Mouse (Mus musculus): Measurements from ENCODE around the gene Ankle2.

Ankle2 gene

DNA sequence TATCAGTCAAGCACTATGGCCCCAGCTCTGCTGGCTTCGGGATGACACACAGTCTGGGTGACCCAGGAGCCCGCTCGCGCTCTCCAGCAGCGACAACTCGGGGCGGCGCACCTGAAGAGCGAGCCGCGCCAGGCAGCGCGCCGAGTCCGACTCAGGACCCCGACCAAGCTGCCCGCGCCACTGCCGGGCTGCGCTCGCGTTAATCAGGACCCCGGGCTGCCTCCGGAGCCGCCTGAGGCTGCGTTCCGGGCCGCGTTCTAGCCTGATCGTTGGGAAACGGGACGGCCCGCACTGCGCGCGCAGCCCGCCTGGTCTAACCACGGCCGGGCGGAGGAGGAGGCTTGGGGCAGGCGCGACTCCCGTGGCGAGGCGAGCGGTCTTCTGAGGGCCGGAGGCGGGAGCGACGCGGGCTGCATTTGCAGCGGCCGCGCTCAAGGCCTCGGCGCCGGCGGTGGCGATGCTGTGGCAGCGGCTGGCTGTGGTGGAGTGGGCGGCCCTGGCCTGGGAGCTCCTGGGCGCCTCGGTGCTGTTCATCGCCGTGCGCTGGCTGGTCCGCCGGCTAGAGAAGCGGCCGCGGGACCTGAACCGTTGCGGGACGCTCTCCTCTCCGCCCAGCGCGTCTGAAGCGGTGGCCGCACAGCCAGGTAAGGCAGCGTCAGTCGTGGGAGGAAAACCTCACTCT lies at the start of gene Ankle2:
Gene Ankle2 (plus strand): TSS at position 225 of the 682 bp plus-strand sequence.
- DNase-seq (ENCODE audit: low read depth, low spot score): peak; percentile 98

DNA sequence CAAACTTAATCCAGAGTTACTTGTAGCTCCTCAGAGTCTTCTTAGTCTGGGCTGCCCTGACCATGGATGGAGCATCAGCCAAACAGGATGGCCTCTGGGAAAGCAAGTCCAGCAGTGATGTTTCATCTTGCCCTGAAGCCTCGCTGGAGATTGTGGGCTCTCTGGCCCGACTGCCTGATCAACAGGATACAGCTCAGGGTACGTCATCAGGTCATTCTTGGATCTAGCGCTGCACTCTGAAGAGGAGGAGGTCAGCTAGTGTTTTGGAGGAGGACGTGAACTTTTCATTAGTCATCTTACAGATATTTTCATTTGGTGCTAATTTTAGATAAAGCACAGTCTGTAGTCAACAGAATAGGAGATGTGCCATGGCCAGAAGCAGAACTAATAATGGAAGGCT lies 49.1 kb upstream of the Ankle2 start:
- DNase-seq (ENCODE audit: low read depth, low spot score): no peak

DNA sequence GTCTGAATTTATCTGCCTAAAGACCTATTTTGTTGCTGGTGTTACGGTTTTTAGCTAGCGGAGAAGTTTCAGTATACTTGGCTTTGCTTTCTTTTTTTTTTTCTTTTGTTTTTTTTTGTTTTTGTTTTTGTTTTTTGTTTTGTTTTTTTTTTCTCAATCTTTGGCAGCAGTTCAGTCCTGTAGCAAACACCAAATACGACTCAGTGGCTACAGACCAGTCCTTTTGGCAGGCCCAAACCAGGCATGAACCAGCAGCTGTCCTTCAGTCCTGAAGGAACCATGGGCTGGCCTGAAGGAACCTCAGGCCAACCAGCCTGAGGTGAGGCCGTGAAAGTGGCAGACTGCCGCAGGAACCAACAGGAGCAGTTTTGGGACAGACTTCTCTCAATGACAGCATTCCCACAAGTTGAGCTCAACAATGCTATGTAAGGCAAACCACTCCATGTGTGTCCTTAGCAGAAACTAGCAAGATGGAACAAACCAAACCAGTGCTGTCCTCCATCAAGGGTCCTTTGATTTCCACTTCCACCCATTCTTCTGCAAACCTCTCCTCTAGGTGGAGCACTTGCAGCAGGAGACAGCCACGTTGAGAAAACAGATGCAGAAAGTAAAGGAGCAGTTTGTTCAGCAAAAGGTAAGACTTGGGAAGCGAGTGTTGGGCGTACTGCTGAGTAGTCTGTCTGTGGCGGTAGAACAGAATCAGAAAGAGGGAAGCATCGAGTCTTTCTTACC lies 27.5 kb upstream of the Ankle2 start:
- DNase-seq (ENCODE audit: low read depth, low spot score): peak; percentile 13

GRCm38 (mm10) chr5:110204777-110205176 lies 26.0 kb upstream of the Ankle2 start:
- DNase-seq (ENCODE audit: low read depth, low spot score): peak; percentile 27

DNA sequence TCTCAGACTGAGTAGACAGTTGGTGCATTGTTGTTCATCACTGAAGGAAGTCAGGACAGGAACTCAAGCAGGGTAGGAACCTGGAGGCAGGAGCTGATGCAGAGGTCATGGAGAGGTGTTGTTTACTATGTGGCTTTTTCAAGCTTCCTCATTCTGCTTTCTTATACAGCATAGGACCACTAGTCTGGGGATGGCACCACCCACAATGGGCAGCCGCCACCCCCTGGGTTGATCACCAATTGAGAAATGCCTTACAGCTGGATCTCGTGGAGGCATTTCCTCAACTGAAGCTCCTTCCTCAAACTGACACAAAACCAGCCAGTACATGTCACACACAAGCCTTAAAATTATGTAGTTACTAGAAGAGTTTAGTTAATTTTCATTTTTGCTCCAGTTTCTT lies 19.5 kb upstream of the Ankle2 start:
- no peak for DNase-seq (ENCODE audit: low read depth, low spot score)

DNA sequence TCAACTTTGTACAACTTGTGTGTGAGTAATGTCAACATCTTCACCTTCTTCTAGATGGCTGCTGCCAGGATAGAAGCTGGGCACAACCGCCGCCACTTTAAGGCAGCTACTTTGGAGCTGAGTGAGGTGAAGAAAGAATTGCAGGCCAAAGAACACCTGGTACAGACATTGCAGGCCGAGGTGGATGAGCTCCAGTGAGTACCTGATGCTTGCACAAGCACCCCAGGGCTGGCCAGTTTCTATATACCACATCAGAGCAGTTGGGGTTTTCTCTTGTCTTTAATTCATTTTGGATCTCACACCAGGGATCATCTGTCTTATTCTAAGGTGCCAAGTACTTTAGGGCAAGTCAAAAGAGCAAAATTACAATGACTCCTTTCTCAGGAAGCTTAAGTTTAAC lies 14.0 kb upstream of the Ankle2 start:
- no peak for DNase-seq (ENCODE audit: low read depth, low spot score)

GRCm38 (mm10) chr5:110220331-110220730 lies 10.5 kb upstream of the Ankle2 start:
- peak; percentile 64 for DNase-seq (ENCODE audit: low read depth, low spot score)

GRCm38 (mm10) chr5:110222757-110223156 lies 8.0 kb upstream of the Ankle2 start:
- no peak for DNase-seq (ENCODE audit: low read depth, low spot score)

DNA sequence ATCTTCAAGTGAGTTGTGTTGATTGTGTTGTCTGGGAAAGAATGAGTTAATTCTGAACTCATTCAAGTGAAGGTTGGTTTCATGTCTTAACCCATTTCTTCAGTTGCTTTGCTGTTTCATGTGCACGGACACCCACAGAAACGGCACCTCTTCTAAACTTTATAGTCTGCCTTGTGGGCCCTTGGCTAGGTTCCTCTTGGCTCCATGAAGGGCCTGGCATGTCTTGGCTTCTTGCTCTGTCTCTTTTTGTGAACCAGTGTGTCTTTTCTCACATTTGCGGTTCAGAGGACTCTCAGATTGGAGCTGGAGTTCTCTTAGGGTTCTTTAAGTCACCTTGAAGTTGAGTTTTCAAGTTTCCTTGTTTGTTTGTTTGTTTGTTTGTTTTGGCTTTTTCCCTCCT lies 5.7 kb upstream of the Ankle2 start:
- DNase-seq (ENCODE audit: low read depth, low spot score): no peak

DNA sequence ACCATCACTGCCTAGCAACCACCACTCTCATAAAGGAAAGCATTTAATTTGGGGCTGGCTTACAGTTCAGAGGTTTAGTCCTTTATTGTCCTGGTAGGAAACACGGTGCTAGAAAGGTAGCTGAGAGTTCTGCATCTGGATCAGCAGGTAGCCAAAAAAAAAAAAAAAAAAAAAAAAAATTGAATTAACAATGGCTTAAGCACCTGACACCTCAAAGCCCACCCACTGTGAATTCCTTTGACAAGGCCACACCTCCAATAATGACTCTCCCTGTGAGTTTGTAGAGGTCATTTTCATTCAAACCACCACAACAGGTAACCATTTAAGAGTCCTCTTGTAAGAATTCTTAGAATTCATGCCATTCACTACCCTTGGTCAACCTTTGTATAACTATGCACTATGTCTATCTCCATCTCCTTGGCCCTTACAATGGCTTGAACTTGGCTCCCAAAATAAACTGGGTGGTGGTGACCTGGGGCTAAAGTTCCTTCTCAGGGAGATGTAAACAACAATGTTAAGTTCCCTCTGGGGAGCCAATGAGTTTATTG lies 3.4 kb upstream of the Ankle2 start:
- peak; percentile 95 for DNase-seq (ENCODE audit: low read depth, low spot score)

DNA sequence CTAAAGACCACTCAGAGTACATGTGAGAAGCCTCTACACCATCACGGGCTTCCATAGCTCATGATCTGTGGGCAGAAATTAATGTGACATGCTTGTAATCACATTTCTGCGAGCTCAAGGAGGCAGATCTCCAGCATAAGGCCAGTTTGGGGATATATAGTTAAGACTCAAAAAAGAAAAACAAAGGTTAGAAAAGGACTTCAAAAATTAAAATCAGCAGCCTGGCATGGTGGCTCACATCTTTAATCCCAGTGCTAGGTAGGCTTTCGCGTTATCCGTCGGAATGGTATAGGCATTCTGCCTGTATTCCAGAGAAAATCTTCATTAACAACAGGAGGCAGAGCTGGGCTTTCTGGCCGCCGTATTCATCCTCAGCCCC lies 414 bp upstream of the Ankle2 start:
- DNase-seq (ENCODE audit: low read depth, low spot score): no peak

DNA sequence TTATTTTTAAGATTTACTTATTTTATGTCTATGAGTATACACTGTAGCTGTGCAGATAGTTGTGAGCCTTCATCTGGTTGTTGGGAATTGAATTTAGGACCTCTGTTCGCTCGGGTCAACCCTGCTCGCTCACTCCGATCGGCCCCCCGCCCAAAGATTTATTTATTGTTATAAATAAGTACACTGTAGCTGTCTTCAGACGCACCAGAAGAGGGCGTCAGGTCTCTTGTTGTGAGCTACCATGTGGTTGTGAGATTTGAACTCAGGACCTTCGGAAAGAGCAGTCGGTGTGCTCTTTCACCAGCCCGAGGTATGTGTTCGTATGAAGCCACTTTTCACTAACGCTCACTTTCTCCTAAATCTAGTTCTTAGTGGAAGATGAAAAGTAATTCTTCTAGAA lies 834 bp downstream of the Ankle2 start:
- peak; percentile 67 for DNase-seq (ENCODE audit: low read depth, low spot score)

GRCm38 (mm10) chr5:110232346-110232745 lies 1.5 kb downstream of the Ankle2 start:
- no peak for DNase-seq (ENCODE audit: low read depth, low spot score)

- DNase-seq (ENCODE audit: low read depth, low spot score): no peak
These were observed 13.3 kb downstream of the Ankle2 start for GRCm38 (mm10) chr5:110244091-110244490.

GRCm38 (mm10) chr5:110266941-110267340 lies 36.1 kb downstream of the Ankle2 start:
- peak; percentile 27 for DNase-seq (ENCODE audit: low read depth, low spot score)

DNA sequence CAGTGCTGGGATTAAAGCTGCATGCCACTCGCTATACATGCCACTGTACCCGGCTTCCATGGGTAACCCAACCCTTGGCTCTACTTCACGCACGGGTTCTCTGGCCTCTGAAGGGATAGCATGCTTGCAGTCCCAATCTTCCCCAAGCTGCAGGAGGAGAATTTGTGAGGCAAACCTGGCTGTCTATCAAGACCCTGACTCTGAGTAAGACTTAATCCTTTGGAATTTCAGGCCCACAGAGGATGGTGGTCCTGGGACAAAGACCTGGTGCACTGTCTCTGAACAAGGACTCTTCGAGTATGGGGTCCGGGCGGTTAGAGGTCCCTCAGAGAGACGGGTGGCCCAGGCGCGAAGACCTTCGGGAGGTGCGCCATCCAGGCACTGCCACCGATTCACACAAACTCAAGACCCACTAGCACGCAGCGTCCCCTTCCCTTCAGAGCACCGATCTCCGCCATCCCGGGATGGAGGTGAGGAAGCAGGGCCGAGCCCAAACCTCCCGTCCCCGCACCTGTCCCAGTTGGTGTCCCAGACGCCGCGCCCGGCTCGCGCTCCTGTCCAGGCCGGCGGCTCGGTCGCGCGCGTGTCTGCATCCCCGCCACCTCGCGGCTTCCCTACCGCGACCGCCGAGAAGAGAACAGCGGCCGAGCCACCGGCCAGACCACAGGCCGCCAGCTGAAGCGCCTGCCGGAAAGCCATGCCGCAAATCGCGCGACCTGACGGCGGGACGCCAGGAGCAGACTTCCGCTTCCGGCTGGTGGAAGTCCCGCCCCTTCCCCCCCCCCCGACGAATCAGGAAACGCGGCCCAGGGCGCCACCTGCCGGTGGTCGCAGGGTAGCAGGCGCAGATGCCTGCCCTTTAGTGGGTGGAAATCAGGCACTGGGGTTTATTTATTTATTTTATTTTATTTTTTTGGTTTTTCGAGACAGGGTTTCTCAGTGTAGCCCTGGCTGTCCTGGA lies 38.6 kb downstream of the Ankle2 start, which contains the start of gene Pgam5:
Gene Pgam5 (minus strand): TSS at position 773 of the 961 bp plus-strand sequence.
- peak; percentile 96 for DNase-seq (ENCODE audit: low read depth, low spot score)

DNA sequence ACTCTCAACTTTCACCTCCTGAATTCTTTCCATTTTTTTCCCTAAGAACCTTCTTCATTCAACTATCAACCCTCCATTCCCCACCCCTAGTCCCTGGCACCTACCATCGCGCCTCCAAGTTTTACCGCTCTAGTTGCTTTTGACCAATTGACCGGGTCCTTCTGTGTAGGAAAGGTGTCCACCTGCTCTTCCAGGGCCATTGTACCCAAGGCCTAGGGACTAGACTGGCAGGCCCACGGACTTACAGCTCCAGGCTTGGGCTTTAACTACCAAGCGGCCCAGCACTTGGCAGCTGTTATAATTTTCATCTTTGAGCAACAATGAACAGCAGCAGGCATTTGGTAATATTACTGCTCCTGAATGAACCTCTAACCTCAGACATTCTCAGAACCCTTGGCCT lies 39.4 kb downstream of the Ankle2 start:
- DNase-seq (ENCODE audit: low read depth, low spot score): no peak

DNA sequence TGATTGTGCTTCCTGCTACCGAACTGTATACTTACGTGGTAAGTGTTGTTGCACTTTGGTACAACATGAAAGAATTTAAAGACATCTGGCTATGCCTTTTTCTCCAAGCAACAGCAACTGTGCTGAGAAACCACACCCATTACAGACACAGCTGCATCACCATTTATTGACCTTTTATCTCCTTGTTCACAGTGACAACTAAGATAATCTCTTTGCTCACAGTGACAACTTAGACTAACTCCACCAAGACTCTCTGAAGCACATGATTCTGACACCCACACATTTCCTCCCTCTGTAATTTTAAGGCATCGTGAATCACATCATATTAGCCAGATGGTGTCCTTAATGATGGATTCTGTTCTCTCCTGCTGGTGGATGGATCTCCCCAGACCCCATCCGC lies 43.3 kb downstream of the Ankle2 start:
- no peak for DNase-seq (ENCODE audit: low read depth, low spot score)

GRCm38 (mm10) chr5:110274846-110275245 lies 44.0 kb downstream of the Ankle2 start:
- DNase-seq (ENCODE audit: low read depth, low spot score): no peak

GRCm38 (mm10) chr5:110276391-110276790 lies 45.6 kb downstream of the Ankle2 start:
- no peak for DNase-seq (ENCODE audit: low read depth, low spot score)

GRCm38 (mm10) chr5:110276910-110277309 lies 46.1 kb downstream of the Ankle2 start:
- DNase-seq (ENCODE audit: low read depth, low spot score): no peak

- no peak for DNase-seq (ENCODE audit: low read depth, low spot score)
These were observed 51.2 kb downstream of the Ankle2 start for GRCm38 (mm10) chr5:110281984-110282383.

Data from ZHBTc4 (cell line).